Mouse (Mus musculus): ENCODE data around the gene Aldh1a3. TPM values are rescaled to one million over a fixed set of nuclear protein-coding genes. Genes with fewer than 3 reads are reported as not detected.

Gene Aldh1a3
- total RNA-seq, 2 experiments from 2014 or later = 1.3 to 1.4 TPM

DNA sequence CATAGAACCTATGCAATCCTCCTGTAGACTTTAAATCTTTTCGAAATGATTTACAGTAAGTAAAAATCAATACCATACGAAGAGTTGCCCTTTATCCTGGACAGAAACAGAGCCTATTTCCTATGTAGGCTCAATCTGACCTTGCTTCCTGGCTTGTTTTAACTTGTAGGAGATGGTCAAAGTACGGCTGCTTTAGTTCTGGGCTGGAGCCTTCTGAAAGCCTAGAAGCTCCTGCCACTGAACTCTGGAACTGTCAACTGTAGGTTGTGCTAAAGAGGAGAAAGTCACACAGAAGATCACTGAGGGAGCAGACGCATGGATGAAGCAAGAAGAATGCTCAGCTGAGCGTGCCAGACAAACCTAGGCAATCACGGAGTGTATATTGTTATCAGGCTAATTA lies 56.3 kb downstream of the Aldh1a3 start:
- no peak for DNase-seq (ENCODE audit: low spot score in 2 of 2)

DNA sequence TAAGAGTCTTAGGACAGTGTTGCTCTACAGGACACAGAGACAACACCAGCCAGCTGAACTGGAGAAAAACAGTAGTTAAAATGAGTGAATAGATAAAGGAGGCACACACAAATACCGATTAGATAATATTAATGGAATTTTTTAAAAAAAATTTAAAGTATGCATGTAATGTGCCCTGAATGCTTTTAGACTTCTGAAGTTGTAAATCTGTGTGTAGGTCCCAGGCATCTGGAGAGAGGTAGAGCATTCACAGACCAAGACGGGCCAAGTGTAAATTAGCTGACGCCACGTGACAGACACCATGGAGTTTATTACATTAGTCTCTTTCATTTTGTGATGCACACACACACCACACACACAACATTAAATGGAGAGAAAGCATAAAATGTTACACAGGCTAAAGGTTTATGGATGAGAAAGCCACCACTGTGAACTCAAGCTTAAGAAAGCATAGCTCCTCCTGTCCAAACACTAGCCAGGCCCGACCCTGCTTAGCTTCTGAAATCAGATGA lies 57.3 kb downstream of the Aldh1a3 start:
- no peak for DNase-seq (ENCODE audit: low spot score in 2 of 2)

DNA sequence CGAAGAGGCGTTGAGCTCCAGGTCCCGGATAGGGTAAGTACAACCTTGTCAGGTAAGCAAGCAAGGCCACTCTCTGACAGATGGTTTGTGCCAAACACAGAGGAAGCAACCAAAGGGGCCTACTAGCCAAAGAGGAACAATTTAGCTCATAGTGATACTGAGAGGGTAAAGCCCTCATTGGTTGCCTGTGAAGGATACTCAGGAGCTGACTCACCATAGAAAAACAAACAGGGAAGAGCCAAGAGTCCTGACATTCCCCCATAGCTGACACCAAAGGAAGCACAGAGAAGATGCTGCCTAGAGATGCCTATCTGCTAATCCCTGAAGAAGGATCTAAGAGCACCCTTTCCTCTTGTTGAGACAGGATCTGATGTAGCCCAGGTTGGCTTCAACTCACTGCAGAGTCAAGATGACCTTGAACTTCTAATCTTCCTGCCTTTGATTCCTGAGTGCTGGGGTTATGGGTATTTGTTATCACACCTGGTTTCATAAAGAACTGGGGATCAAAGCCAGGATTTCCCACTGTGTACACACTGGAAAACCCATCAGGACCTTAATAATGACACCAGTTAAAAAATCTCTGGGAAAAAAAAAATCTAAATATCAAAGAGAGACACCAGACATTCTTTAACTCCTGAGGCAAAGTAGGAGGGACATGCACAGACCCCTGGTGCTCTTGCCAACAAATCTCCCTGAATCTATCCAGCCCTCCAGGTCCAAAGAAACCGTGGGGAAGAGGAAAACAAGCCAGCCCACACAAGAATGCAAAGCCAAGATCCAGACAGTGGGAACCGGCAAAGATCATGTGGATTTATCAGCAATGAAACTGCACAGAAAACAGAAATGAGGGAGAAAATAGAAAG lies 58.0 kb downstream of the Aldh1a3 start:
- DNase-seq (ENCODE audit: low spot score in 2 of 2) = no peak

DNA sequence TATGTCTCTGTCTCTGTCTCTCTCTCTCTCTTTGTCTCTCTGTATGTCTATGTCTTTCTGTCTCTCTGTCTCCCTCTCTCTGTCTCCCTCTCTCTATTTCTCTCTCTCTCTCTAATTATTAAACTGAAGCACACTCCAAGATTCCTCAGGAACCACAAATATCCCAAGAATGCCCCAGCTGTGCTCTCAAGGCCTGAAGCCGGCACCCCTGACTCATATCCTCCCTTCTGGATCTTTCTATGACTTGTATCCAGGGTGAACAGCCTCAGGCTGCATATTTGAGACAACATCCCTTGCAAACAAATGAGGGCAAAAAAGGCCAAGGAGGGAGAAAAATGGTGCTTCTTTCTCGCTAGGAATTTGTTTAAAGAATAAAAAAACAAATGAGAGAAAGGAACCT lies 61.4 kb downstream of the Aldh1a3 start, which contains the start of gene Gm10974:
Gene Gm10974, plus strand, starts transcription at position 2 of the 400 bp plus-strand sequence.
- no peak for DNase-seq (ENCODE audit: low spot score in 2 of 2)

DNA sequence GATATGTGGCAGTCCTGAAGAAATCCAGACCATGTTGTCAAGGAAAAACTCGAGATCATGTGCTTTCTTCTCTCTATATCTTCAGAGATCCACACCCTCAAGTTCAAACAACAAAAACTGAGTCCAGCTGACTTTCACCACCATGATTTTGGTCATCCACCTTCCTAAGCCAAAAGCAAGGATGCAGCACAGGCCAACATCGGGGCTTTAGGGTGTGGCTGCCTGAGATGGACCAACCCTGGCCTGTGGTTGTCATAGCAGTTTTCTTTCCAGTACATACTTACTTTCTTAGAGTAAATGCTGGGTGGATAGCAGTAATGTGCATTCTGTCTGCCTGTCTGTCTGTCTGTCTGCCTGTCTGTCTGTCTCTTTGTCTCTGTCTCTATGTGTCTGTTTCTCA lies 61.9 kb downstream of the Aldh1a3 start:
- DNase-seq (ENCODE audit: low spot score in 2 of 2) = no peak

DNA sequence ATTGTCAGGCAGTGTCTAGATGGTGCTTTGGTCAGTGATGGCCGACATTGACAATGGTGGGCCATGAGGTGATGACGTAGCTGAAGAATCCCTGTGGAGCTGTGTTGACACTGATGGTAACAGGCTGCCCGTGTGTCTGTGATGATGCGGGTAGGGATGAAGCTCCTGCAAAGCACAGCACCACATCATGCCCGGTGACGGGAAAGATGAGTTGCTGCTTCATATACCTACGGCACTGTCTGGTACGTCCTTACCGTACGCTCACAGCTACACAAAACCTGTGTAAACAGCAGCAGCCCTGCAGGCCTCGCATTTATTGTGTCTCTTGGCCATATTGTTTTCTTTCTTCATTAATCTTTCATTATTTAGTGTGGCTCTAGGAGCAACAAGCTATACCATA lies 62.8 kb downstream of the Aldh1a3 start:
- DNase-seq (ENCODE audit: low spot score in 2 of 2) = no peak

DNA sequence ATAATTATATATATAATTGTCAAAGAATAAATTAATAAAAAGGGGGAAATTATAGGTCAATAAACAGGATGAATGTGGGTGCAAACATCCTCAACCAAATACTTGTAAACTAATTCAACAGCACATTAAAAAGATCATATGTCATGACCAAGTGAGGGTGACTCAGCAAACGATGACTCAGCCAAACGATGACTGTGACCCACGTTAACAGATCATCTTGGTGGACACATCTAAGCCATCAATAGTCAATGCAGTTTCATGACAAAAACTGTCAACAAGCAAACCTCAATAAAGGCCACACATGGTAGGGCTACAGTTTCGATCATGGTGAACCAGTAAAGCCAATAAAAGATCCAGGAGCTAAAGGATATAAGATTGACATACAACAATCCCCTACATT lies 68.3 kb downstream of the Aldh1a3 start:
- no peak for DNase-seq (ENCODE audit: low spot score in 2 of 2)

DNA sequence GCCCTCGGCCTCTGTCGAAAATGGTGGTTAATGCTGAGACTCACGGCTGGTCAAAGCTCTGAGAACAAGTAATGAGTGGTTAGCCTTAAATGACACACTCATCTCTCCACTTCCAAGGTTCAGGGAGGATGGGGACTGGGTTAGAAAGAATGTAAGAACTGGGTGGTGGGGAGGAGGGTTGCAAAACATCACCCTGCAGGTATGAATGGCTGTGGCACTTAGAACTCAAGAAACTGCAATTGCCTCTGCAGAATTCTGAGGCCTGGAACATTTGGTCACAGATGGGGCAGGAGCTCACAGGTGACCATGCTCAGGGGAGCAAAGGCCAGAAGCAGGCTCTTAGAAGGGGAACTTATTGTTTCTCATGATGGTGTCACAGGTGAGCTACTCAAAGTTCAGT lies 68.9 kb downstream of the Aldh1a3 start:
- DNase-seq (ENCODE audit: low spot score in 2 of 2) = no peak

DNA sequence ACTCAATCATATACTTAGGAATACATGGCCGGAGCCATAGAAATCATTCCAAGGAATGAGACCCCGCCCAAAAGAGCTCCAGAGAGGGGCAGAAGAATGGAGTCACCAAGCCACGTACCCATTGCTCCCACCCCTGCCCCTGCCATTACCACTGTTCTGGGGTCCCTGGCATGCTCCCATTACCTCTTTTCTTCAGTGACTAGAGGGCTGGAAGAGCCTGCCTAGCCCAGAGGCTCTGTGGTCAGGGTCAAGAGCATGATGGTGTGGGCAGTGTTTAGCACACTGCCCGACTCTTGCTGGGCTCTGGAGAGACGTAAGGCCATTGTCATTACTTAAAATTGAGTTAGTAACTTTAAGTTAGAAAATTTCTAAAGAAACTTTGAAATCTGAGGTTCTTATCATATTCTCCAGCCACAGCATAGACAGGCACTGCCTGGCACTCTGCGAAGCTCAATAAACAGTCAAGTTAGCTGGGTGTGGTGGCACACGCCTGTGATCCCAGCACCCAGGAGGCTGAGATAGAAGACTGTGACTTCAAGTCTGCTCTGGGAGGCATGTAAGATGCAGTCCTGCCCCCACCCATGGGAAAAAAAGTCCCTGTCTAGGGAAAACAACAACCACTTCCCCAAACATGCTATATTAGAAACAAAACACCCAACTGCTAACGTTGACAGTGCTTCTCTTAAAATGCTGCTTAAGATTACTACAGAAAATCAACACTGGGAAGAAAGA lies 71.4 kb downstream of the Aldh1a3 start:
- DNase-seq (ENCODE audit: low spot score in 2 of 2) = no peak

DNA sequence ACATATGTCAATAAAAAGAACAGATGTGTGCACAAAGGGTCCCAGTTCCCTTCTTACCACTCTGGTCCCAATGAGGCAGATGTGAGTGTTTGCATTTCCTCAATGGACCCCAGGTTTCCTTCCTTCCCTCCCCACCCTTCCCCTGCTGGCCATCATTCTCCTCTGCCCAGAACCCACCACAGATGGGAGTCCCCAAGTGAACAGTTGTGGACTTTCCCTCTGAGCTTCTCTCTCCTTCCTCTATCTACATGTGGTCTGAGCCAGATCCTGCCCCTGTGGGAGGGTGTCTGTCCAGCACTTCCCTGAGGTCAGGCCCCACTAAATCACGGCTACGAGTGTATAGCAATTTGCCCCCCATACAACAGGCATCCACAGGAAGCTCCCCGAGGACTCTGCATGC lies 72.4 kb downstream of the Aldh1a3 start:
- DNase-seq (ENCODE audit: low spot score in 2 of 2) = no peak

DNA sequence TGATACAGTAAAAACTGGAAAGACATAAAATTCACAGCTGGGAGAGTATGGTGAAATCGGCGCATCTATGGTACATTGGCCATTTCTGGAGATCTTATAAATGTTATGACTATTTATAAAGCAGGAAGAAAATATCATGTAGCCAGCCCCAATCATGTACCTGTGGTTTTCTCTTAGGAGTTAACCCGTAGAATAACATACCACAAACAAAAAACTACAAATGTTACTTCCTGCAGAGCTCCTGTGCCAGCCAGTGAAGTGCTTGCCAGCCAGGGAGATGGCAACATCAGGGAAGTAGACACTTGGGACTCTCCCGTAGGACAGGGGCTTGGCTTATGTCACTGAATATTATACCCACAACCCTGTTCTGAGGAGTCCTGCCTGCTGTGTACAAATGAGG lies 76.2 kb downstream of the Aldh1a3 start:
- no peak for DNase-seq (ENCODE audit: low spot score in 2 of 2)

DNA sequence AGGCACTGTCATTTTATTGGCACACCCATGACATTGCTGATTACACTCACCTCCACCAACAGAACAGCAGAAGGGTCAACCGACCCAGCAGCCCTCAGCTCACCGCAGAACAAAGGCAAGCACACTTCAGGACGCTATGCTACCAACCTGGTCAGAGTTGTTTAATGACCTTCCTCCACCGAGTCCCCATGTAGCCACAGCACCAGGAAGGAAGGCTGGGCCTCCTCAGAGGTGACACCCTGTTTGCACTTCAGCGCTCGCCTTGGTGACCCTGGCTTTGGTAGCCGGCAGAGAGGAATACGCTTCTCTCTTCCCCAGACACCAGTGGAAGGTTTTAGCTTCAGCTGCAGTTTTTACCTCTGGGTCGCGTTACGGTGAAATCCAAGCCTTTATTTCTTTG lies 77.6 kb downstream of the Aldh1a3 start:
- no peak for DNase-seq (ENCODE audit: low spot score in 2 of 2)

DNA sequence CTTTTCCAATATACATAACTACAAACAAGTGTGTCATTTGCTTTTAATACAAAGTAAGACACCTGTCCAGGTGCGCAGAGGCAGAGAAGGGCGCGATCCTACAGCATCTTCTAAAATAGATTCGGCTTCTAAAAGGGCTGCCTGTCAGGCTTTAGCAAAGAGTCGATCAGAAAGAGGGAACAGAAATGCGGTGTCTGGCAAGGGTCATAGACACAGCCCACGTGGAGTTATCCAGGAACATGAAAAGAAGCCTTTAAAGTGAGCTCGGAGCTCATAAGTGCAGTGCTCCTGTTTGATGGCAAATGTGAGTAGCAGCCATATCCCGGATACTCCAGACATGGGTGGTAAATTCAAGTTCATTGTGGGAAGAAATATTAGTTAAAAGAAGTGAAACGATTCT lies 78.7 kb downstream of the Aldh1a3 start:
- no peak for DNase-seq (ENCODE audit: low spot score in 2 of 2)

DNA sequence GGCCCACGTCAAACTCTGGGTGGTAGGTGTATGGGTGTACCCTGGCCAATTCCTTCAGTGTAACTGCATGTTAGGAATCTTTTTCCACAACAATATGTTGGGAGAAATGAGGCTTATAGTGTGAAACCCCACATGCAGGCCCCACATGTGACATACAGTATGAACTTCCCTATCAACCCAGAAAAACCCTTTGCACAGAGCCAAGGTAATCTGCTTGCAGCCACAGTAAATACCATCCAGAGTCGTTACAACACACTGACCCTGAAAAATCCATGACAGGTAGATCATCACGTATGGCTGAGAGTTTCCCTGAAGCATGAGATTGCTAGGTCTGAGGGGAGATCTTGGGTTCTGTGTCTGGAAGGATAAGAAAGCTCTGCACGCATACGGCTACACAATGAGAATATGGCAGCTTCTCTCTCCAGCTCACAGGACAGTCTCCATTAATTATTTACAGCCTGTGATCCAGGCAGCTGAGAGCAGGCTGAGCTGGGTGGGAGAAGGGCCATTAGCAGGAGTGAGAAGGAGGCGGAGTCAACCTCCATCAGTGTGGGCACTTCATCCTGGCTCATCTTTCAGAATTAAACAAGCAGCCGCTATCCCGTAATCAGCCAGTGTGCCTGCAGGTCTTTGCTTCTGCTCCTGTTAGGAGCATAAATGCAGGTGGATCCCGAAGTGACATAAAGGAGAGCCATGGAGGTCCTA lies 80.2 kb downstream of the Aldh1a3 start:
- no peak for DNase-seq (ENCODE audit: low spot score in 2 of 2)

DNA sequence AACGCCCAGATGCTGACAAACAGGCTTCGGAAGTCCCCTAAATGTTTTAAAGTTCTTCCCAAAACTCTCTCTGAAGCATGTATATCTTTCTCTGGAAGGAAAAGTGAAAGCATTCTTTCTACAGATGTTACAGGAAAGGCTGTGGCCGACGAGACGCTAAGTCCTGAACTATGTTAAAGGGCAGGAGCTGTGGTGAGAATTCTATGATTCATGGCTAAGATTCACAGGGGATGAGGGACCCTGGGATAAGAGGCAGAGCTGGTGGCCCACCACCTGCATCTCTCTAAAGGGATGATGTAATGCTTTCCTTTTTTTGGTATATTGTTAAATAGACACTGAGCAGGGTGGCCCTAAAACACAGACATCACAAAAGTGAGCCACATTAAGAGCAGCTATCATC lies 84.0 kb downstream of the Aldh1a3 start:
- no peak for DNase-seq (ENCODE audit: low spot score in 2 of 2)

DNA sequence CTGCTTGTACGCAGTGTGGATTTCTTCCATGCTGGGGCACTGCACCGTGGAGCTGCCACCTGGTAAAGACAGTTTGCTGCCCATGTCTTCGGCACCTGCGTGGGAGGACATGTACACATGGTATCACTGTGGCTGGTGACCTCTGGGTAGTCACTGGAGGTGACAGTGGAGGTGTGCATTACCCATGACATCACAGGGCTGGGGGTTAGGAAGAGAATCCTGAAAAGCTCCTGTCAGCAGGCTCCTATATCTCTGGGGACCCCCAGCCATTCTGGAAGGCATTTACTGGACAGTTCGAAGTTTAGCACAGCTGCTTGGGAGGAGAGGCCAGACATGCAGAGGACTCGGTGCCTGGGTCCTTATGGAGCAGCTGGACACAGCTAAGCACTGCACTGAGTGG lies 84.5 kb downstream of the Aldh1a3 start:
- no peak for DNase-seq (ENCODE audit: low spot score in 2 of 2)

DNA sequence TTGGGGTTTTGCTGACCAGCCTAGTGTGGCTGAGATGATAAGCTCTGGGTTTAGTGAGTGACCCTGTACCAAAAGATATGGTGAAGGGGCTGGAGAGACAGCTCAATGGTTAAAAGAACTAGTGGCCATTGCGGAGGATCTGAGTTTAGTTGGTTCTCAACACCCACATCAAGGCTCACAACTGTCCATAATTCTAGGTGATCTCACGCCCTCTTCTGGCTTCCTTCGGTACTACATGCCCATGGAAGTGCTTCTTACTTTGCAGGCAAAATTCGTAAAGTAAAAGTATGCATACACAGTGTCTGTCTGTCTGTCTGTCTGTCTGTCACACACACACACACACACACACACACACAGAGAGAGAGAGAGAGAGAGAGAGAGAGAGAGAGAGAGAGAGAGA lies 85.0 kb downstream of the Aldh1a3 start:
- DNase-seq (ENCODE audit: low spot score in 2 of 2) = peak in 1 of 2 experiments; percentile 56

Small RNA genes within 50 kb of the gene (microRNA-seq; reads per million reads assigned to microRNA genes)
- 0 reads per million in 2 experiments for gene Mir7057

Other genes starting within 250 kb of the Aldh1a3 start
- not detected for gene Gm10974, start 61.6 kb downstream of the Aldh1a3 start, total RNA-seq (2021)
- 1 to 10 TPM; 1.9 to 2.7 TPM for gene Lrrk1, start 39.2 kb downstream of the Aldh1a3 start, total RNA-seq (2021)

Measured in layer of hippocampus, adult 18-20 months (tissue).